Mouse (Mus musculus) c-Kit-positive CD71-negative TER-119-negative erythroid progenitor cells, embryonic 14.5 days (primary cell): ENCODE results near the gene Fbxo6.
A peak's percentile ranks its signal among the peaks of the same experiment; 100 is the strongest.

ENCODE experiments used
- DNase-seq: peaks from one replicate; pipeline ENCODE4 v3.0.0-alpha.2; 2013; ENCODE audit warnings: low read depth

Gene Fbxo6

GRCm38 (mm10) chr4:148160436-148161390 is 8.8 kb upstream of the Fbxo6 start, which contains the start of the genes Fbxo44 and Fbxo2:
TSS of gene Fbxo44 (minus strand) at chr4:148160482.
TSS of gene Fbxo2 (plus strand) at chr4:148160621.
- DNase-seq = no peak

DNA sequence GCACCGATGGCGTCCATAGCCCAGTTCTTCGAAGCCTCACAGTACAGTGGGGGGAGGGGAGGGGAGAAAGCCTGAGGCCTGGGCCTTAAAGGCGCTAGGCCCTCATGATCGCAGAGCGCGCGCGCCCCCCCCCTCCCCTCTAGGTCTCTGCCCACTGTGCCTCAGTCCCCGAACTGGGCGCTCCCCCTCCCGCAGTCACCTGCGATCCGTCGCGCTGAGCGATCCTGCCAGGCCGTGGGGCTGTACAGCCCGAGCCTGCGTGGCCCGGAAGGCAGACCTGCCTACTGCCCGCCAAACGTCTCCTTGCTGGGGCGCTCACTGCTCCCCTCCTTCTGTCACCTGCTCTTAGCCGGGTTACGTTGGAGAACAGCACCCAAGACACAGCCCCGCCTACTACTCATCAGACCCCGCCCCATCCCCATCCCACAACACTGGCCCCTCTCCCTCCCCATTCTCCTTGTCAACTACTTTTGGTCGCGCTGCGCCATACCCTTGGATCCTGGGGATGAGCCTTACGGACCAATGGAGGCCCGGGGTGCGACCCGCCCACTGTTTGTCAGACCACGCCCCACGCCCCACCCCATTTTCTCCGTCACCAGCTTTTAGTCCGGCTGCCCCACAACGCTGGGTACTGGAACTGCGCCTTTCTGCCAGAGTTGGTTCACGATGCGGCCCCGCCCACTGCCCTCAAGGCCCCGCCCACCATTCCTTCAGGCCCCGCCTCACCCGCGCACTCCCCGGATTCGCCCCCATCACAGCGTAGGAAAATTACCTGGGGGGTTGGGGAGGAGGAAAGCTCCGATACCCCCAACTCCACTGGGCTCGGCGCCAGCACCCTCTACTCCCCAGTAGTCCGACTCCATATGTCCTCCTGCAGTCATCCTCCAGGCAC is 7.8 kb upstream of the Fbxo6 start:
- peak; percentile 64 for DNase-seq

GRCm38 (mm10) chr4:148158436-148159348 is 6.8 kb upstream of the Fbxo6 start:
- no peak for DNase-seq

- no peak for DNase-seq
Measured at GRCm38 (mm10) chr4:148154982-148155381, 3.0 kb upstream of the Fbxo6 start.

GRCm38 (mm10) chr4:148154006-148154405 is 2.1 kb upstream of the Fbxo6 start:
- no peak for DNase-seq

- no peak for DNase-seq
Measured at GRCm38 (mm10) chr4:148152547-148152946, 607 bp upstream of the Fbxo6 start.

- DNase-seq = no peak
Measured at GRCm38 (mm10) chr4:148150953-148151266, 1.0 kb downstream of the Fbxo6 start.

DNA sequence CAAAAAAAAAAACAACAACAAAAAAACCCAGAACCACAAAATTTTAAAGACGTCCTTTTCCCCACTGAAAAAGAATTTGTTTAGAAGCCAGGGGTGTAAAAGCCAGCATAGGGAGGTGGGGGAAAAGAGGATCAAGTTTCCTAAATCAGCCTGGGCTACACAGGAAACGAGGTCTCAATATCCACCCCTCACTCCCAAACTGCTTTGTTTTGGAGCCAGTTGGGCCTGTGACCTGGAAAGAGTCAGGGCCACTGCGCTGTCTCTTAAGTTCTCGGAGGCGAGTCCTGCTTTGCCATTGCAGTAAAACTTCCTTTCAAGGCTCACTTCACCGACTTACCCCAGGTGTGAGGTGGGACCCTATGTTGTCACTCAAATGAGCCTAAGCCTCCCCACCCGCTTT is 1.7 kb downstream of the Fbxo6 start:
- DNase-seq = no peak

DNA sequence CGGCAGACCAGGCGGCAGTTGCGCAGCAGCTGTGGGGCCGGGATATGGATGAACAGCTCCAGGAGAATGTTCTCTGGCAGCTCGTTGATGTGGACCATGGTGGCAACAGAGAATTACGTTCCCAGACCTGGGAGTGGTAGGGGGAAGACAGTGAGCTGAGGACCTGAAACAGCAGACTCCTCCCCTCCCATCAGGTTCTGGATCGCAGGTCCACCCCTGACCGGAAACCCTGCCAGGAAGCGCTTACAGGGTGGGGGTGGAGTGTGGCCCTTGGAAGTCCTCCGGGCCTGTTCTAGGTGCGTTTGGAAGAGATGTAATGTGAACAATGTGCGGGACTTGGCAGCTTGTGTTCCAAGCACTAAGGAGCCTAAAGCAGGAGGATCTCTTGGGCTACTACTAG is 2.4 kb downstream of the Fbxo6 start:
- no peak for DNase-seq

DNA sequence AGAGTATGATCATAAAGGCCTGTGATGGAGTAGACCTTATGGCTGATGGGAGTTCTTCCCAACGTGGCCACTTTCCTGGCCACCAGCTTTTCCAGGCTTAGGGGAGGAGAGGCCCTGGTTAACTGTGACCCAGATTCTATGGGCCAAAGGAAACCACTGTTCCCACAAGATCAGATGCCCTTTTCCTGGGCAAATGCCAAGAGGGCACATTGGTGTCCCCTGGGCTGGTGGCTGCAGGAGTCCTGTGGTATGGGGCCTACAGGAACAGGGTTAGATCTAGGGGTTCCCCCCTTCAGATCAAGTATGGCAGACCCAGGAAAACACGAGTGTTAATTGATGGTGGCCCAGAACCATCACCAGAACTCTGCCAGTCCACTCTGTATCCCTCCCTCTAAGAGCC is 4.2 kb downstream of the Fbxo6 start:
- DNase-seq = no peak

GRCm38 (mm10) chr4:148143721-148144120 is 8.2 kb downstream of the Fbxo6 start:
- no peak for DNase-seq

DNA sequence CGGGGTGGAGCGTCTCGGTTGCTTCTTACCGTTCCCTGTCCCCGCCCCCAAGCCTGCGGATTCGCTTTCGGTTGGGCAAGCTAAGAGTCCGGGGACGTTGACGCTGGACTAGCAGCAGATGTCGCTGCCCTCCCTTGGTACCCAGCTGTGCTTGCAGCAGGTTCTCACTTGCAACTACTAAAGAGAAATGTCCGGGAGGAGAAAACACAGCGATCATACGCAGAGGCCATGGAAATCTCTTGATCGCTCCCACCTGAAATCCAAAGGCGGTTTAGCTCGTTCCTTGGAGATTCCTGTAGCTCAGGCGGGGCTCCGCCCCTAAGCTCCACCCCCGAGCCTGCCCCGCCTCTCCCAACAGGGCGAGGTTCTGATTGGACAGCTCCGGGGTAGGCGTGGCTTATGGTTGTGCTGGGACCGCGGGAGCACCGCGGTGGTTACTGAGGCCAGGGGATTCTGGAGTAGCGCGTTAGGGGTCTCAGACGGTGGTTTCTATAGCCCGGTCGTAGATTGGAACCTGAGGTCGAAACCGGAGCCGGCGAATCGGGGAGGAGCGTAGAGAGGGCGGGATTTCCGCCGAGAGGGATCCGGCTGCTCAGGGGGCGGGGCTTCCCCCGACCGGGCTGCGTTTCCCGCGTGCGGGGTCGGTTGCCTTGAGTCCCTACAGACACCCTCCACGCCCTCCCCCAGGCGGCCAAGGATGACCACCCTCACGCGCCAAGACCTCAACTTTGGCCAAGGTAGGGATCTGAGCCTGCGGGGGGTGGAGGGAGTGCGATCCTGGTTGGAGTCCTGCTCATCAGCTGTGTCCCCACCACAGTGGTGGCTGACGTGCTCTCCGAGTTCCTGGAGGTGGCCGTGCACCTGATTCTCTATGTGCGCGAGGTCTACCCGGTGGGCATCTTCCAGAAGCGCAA is 11.6 kb downstream of the Fbxo6 start:
- DNase-seq = peak; percentile 94

DNA sequence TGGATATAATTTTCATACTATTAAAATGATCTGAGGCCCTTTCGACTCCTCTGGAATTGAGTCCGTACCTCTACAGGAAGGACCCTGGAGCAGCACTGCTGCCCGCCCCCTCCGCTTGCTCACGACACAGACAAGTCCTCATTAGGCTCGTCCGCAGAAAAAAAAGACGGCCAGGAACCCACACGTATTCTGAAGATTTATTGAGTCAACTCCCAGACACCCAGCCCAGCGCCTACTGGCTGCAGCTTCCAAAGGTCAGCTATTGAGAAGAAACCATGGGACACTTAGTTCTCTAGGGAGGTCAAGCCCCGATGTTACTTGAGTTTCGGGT is 12.2 kb downstream of the Fbxo6 start:
- DNase-seq = no peak

DNA sequence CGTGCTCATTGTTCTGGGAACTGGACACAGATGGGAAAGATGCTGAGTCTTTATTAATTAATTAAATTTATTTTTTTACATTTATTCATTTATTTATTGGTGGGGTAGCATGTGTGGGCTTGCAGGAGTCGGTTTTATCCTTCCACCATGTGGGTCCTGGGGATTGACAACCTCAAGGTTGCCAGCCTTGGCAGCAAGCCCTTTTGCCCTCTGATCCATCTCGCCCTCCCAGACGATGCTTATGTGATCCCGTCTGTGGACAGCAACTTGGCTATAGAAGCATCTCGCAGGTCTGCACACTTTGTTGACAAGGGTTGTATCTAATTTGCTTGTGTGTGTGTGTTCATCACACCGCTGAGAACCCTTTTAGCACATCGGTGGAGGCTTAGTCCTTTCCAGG is 14.4 kb downstream of the Fbxo6 start:
- DNase-seq = no peak

- no peak for DNase-seq
Measured at GRCm38 (mm10) chr4:148134988-148135387, 17.0 kb downstream of the Fbxo6 start.

- DNase-seq = no peak
Measured at GRCm38 (mm10) chr4:148131497-148132081, 20.4 kb downstream of the Fbxo6 start.

- DNase-seq = no peak
Measured at GRCm38 (mm10) chr4:148130561-148131413, 21.2 kb downstream of the Fbxo6 start, which contains the start of gene Draxin. TSS of gene Draxin (minus strand) at chr4:148130698.

- DNase-seq = no peak
Measured at GRCm38 (mm10) chr4:148130133-148130532, 21.8 kb downstream of the Fbxo6 start, which contains the start of gene Mad2l2. TSS of gene Mad2l2 (plus strand) at chr4:148130384.

- no peak for DNase-seq
Measured at GRCm38 (mm10) chr4:148128672-148129071, 23.3 kb downstream of the Fbxo6 start.
